Mouse (Mus musculus) frontal cortex, postnatal 10 days (tissue): ENCODE measurements around the gene Iglon5.
A peak's percentile ranks its signal among the peaks of the same experiment; 100 is the strongest.

Experiments used
- DNase-seq, 2 experiments: peaks; one replicate each; pipeline ENCODE4 v3.0.0; 2022; ENCODE audit warnings: low spot score in 2 of 2, mixed read lengths in 1 of 2

Gene Iglon5

DNA sequence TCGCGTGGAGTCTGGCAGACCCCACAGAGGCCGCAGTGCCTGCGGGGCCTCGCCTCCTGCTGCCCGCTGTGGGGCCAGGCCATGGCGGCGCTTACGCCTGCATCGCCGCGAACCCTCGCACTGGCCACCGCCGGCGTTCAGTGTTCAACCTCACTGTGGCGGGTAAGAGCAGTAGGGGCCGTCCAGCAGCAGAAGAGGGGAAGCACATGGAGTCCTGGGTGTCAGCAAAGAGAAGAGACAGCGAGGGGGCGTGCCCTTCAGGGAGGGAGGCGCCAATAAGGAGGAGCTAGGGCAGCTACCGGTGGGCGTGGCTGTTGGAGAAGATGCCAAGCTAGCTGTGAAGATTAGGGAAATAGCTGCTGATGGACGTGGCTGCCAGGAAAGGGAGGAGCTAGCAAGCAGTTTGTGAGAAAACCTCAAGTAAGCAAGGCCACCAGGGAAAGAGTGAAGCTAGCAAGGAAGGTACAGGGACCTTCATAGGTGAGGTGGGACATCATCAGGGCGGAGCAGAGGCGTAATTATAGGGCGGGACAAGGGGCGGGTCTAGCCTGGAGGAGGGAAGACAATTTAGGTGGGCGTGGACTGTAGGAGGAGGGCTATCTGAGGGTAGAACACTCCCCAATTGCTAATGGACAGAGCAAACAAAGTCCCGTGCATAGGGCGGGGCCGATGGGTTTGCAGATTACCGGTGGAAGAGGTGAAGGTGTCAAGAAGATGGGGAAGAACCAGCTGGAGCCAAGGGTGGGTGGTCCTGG is 24.4 kb downstream of the Iglon5 start:
- peak; percentile 83 to 88 for DNase-seq

DNA sequence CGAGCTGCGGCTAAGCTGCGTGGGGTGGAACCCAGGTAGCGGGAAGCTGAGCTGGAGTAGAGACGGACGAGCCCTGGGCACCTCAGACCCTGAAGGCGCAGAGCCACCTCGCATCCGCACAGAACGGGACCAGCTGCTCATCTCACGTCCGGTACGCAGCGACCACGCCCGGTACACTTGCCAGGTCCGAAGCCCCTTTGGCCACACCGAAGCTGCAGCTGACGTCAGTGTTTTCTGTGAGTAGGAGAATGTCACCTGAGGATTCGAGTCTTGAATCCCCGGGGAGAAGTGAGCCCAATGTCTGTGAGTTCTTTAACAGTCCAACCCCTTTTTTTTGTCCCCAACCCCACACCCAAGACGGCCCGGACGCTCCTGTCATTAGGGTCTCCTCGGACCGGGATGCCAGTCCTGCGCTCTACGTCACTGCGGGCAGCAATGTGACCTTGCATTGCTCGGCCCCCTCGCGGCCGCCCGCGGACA is 25.0 kb downstream of the Iglon5 start:
- no peak for DNase-seq

DNA sequence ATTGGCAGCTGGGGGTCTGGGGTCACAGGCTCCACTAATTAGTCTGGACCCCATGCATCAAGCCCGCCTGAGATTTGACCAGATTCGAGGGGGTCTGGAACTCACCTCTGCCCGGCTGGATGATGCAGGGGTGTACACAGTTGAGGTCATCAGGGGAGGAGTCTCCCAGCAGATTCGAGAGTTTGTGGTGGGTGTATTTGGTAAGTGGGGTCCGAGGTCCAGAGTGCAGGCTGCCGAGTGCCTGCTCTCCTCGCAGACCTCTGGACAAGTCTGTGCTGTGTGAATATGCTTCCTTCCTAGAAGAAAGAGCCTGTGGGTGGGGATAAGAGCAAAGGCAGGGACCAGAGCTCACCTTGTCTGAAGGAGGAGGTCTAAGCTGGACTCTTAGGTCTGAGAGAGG is 25.9 kb downstream of the Iglon5 start:
- DNase-seq: no peak

DNA sequence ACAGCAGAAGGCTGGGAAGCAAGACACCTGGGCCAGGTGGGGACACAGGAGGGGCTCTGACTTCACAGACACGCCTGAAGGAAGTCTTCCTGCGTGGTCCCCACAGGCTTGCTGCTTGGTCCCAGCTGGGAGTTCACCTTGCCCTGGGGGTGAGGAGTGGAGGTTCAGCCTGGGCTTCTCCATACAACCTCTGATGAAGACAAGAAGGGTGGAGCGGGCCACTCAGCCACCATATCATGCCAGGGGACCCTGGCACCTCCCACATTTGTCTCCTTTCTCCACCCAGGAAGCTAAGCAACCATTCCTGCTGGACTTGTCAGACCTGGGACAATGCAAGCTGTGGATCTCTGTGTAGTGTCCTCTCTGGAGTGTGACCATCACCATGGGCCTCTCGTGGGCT is 27.0 kb downstream of the Iglon5 start, which contains the start of gene Vsig10l:
Vsig10l (plus strand) TSS at position 301 of the 400 bp plus-strand sequence.
- DNase-seq: no peak

DNA sequence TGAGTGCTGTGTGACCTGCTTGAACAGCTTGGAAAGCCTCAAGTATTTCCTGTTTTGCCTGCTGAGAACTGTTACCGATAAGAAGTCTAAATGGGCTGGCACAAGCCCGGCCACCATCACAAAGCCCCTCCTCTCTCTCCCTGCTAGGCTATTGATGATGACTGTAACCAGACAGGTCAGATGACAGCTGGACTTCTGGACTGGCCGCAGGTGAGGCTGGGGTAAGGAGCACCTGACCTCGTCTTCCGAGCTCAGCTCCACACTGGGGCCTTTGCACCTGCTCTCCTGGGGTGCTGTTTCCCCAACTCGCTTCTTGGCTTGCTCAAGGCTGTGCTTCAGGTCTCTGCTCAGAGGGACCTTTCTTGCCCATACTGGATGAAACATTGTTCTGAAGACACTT is 35.5 kb downstream of the Iglon5 start:
- no peak for DNase-seq

DNA sequence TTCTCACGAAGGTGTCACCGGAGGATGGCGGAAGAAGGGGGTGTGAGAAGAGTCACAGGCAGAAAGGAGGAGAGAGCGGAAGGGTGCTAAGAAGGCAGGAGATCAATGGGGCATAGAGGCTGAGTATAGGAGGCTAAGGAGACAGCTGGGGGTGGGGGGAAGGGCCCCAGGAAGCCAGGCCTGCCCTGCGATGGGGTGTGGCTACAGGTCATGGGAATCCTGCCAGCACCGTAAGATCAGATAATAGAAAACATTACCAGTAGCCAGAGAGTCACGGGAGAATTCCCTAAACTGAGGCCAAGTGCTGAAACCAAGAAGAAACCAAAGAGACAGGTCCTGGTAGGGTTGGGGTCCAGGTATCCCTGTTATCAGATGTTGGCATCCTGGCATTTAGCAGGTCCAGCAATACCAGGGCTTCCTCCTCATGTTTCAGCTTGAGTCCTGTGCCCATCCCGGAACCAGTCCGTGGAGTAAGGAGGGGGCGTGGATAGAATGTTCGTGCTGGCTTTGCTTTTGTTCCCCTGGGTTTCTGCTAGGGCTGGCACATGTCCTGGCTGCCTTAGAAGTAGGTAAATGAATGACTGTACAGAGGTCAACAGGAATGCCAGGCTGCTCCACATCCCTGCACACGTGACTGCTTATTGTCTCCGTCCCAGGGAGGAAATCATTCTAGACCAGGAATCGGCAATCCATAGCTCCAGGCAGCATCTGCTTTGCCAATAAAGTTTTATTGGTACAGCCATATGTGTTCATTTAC is 36.1 kb downstream of the Iglon5 start:
- DNase-seq: no peak

DNA sequence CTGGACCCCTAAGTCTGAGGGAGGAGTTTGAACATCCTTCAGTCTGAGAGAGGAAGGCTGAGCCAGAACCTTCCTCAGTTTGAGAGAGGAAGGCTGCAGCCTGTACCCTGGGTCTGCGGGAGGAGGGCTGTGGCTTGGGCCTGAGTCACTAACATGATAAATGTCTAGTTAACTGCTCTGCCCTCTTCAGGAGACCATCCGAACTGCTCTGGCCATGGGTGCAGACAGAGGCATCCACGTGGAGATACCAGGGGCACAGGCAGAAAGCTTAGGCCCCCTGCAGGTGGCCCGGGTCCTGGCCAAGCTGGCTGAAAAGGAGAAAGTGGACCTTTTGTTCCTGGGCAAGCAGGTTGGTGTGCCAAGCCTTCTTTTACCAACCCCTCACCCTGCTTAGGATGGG is 37.3 kb downstream of the Iglon5 start:
- no peak for DNase-seq

DNA sequence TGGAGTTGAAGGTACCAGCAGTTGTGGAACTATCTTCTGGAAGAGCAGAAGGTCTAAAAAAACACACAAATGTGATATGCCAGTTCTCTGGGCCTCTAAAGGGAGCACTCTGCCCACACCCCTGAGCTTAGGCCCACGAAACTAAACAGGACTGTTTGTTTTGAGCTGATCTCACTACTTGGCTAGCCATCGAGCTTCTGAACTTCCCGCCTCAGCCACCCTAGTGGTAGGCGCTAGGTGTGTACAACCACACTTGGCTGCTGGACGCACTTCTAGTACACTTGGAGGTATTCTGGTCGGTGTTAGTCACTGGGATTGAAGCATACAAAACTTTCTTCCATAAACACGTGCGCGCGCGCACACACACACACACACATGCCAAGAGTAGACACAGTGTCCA is 38.1 kb downstream of the Iglon5 start:
- DNase-seq: no peak

DNA sequence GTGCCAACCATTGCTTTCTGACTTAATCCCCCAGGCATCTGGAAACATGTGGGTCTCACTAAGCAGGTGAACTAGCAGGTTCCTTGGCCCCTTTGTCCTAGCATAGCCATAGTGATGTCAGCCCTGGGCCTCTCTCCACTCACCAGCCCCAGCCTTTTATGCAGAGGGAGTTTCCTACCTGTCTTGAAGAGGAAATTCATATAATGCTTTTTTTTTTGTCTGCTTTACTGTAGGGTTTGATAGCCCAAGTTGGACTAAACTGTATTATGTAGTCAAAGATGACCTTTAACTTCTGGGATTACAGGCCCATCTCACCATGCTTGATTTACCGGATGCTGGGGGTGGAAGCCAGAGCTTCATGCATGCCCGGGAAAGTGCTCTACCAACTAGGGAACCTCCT is 40.1 kb downstream of the Iglon5 start:
- no peak for DNase-seq

DNA sequence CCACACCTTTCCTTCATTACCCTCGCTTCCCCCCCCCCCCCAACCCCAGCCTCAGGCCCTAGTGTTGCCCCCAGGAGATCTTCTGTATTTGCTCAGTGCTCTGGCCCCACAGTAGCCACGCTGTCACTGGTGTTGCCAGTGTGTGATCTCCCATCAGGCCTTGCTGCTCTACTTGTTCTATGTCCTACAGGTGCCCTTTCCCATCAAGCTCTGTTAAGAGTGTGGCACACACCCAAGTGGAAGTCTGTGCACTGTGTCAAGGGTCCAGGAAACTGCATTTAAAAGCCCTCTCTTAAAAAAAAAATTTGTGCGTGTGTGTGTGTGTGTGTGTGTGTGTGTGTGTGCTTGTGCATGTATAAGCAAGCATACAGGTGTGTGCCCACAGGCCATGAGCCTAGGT is 41.6 kb downstream of the Iglon5 start:
- DNase-seq: no peak

DNA sequence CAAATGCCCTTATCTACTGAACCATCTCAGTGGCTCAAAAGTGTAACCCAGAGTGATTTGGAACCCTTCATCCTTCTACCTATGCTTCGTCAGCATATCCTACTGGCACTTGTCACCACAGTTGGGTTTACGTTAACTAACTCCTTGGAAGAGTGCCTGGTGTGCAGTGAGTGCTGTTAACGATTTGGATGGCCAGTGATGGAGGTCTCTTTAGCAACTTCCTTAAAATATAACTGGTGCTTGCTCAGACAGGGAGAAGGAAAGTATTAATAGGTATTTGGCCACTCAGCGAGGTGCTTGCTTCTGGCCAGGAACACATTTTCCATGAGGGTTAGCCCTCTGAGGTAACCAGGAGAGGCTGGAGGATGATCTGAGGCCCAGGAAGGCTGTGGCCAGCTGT is 42.1 kb downstream of the Iglon5 start:
- no peak for DNase-seq

DNA sequence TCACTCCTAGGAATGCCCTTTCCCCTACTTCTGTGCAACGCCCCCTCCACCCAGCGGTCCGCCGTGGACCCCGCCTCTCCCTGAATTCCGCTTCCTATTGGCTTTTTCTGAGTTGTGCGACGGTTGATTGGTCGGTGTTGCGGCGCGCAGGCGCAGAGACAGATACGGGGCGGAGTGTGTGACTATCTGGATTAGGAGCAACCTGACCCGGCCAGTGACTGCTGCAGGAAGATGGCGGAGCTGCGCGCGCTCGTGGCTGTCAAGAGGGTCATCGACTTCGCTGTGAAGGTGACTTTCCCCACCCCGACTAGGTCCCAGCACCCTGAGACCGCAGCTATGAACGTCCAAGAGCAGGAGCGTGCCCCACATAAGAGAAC is 46.0 kb downstream of the Iglon5 start, which contains the start of the genes Etfb and Gm45233:
Etfb (plus strand) TSS at position 167 of the 377 bp plus-strand sequence.
Gm45233 (plus strand) TSS at position 212 of the 377 bp plus-strand sequence.
- peak; percentile 94 for DNase-seq

DNA sequence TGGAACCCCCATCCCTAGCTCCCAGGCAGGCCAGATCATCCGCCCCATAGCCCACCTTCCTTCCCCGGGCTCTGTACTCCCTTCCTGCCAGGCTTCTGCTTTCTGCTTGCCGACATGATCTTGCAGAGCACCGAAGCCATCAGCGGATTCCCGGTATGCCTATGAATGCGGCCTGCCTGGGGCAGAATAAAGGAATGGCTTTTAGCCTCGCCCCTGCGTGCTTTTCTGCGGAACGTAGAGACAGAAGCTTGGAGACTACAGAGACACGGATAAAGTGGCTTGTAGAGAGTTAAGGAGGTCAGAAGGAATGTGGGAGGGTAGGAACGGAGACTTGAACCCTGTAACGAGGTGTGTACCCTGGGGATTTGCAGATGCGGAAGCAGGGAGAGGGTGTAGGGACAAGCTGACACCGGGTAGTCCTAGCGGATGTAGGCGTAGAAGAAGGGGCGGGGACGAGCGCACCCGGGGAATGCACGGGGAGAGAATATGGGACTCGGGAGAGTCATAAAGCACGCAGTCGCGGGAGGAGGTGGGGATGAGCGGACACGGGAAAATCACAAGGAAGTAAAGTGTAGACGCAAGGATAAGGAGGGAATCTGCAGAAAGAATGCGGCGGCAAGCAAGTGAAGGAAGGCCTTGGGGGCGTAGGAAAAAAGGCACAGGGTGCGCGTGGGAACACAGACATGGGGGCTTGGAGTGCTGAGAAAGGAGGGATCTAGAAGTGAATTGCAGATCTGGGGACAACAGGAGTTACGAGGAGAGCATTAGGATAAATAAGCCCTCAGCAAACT is 46.6 kb downstream of the Iglon5 start:
- DNase-seq: peak; percentile 54 to 66

DNA sequence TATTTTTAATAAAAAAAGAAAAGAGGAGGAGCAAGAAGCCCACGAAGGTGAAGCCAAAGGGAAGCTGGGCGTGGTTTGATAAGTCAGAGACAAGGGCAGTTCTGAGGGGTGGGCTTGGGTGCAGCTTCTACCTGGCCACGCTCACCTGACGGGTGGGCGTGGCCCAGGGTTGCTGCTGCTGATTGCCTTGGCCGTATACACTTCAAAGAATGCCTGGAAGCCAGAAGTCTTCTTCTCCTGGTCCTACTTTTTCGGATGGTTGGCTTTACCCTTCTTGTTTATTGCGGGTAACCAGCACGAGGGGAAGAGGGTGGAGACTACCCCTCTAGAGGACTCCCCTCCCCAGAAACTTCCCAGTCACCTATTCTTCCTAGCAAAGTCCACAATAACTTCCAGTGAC is 47.2 kb downstream of the Iglon5 start:
- no peak for DNase-seq

DNA sequence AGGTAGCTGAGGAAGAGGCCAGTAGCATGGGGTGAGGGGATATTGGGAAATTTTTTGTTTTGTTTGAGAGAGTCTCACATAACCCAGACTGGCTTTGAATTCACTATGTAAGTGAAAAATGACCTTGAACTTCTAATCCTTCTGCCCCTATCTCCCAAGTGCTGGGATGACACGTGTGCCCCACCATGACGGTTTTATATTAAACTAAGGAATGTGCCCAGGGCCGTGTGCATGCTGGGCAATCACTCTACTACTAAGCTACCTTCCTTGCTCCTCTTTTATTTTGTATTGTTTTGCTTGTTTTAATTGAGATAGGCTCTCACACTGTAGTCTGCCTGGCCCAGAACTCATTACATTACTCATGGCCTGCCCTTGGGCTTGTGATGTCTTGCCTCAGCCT is 48.8 kb downstream of the Iglon5 start:
- DNase-seq: no peak

DNA sequence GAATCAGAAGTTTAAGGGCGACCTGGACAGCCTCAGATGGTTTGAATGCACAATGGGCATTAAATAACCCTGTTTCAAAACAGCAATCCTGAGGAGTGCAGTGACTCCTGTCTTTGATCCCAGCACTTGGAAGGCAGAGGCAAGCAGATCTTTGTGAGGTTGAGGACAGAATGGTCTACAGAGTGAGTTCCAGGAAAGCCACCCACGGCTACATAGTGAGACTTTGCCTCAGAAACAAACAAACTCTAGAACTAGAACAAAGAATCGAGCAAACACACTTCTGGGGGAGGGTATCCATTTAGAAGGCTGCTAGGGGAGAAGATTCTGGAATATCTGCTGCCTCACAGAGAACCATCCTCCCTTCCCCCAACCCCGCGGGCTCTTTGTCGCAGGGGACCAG is 49.4 kb downstream of the Iglon5 start, which contains the start of gene Cldnd2:
Cldnd2 (plus strand) TSS at position 301 of the 400 bp plus-strand sequence.
- no peak for DNase-seq

DNA sequence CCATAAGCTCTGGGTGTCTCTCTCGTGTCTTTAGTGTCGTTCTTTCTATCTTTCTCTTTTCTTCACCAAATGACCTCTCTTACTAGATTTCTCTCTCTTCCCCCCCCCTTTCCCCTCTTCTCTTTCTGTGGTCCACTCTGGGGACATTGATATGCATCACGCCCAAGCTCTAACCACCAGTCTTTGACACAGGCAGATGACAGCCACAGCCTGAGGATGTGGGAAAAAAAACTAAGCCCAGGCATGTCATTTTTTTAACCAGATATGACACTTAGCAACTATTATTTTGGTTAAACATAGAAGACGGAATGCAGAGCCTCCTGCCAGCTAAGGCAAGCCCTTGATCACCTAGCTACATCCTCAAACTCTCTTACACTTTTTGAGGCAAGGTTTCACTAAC is 51.3 kb downstream of the Iglon5 start:
- DNase-seq: no peak

DNA sequence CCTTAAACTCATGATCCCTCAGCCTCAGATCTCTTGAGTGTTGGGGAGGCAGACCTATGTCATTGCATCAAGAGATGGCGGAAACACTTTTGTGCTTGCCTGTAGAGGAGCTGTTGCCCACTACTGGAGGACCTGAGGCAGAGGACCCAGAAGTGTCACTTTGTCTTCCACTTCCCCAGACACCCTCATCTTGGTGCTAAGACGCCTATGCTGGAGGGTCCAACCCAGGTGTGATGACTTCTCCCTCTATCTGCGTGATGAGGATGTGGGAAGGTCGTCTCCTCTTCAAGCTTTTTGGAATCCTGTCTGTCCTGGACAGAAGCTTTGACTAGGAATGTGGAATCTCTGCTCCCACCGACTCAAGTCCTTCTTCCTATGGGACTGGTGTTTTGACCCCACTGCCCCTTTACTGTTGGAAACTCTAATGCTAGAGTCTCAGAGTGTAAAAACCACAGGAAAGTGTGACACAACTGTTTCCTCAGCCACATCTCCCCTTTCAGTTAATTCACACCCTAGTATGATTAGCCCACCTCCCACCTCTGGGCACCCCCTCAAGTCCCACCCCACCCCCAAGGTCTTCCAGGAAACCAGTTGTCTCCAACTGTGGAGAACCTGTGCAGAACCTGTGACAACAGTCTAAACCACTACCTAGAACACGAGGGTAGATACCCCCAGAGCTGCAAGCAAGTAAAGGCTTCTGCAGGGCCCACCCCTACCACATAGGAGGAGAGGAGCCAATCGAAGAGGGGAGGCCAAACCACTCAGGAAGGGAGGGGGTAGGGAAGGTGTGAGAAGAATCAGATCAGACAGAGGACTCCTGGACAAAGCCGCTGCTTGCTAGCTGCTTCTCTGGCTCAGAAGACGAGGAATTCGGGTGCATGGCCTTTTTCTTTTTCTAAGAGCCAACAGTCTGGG is 53.3 kb downstream of the Iglon5 start, which contains the start of gene Nkg7:
Nkg7 (plus strand) TSS at position 733 of the 915 bp plus-strand sequence.
- DNase-seq: no peak

DNA sequence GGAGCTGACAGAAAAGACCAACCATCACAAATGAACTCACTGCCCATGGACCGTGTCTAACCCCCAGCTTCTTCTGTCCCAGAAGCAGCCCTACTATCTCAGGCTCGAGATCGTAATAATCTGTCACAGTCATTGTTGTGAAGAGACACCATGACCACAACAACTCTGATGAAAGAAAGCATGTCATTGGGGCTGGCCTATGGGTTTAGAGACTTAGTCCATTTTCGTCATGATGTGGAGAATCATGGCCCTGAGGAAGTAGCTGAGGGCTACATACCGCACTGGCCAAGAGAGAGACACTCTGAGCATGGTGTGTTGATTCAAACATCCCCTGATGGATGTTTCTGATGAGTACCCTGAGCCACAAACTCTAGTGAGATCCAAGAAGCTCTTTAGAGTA is 55.2 kb downstream of the Iglon5 start:
- no peak for DNase-seq

DNA sequence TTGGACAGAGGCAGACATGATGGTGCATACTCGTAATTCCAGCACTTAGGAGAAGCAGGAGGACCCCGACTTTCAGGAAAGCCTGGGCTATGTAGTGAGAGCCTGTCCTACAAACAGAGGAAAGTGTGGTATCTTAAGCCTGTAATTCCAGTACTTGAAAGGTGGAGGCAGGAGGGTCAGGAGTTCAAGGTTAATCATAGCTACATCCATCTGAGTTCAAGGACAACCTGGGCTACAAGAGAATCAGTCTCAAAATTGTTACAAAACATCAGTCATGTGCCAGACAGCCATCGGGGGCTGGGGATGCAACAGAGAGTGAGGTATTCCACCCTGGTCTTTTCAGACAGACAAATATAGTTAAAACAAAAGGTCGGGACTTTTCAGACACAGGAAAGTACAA is 57.0 kb downstream of the Iglon5 start:
- DNase-seq: no peak

DNA sequence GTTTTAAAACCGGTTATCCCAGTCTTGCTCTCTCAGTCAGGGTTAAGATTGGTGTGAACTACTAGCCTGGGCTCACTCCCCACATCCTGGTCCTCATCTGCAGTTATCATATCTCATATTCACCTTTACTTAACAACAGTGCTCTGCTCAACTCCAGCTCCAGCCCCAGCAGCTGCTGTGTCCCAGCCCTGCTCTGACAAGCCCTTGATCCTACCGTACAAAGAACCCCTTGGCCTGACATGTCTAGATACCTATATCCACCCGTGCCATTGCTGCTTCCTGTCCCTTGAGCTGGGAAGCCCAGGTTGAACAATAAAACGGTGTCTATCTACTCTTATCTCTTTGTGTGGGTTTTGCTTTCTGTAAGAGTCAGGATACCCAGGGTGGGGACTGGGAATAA is 60.4 kb downstream of the Iglon5 start:
- DNase-seq: no peak
